Mouse (Mus musculus) bone marrow, adult 2 months (tissue): ENCODE results near the gene Otx2.

Experiments used
- CTCF ChIP-seq: fragments of 200-500 bp; IDR thresholded peaks from 2 replicates; pipeline ENCODE4 v1.5.1; 2011; ENCODE audit warnings: low read length, control low read depth; ENCODE audit not compliant: control insufficient read depth, insufficient read depth
- POLR2A ChIP-seq: fragments of 200-500 bp; IDR thresholded peaks from 2 replicates; pipeline ENCODE4 v1.6.1; 2011; ENCODE audit warnings: low read depth, mild to moderate bottlenecking, control low read depth, low read length, borderline replicate concordance; ENCODE audit not compliant: control insufficient read depth

- TF ChIP-seq CTCF (no peak), POLR2A (no peak)
These were observed 19.7 kb downstream of the Otx2 start for GRCm38 (mm10) chr14:48653676-48654510.
